Mouse (Mus musculus) CH12.LX (cell line): ENCODE results near the gene Sec14l3.

ENCODE experiments used
- CHD2 ChIP-seq: IDR thresholded peaks from 2 replicates; pipeline ENCODE4 v1.6.1; 2011; ENCODE audit warnings: low read length, improper control_type of control experiment
- CTCF ChIP-seq, 2 experiments: IDR thresholded peaks in 1 of 2; conservative IDR thresholded peaks in 1 of 2; 2 replicates each; pipeline ENCODE4 v1.5.1; 2011 to 2012; ENCODE audit warnings: low read depth in 2 of 2, low read length in 2 of 2, improper control_type of control experiment in 1 of 2, inconsistent platforms in 1 of 2, mild to moderate bottlenecking in 1 of 2, moderate library complexity in 1 of 2
- TBP ChIP-seq: conservative IDR thresholded peaks from 2 replicates; pipeline ENCODE4 v1.6.1; 2011; ENCODE audit warnings: low read depth, low read length, improper control_type of control experiment

- TF ChIP-seq CTCF (conservative IDR thresholded peaks at IDR 0.05 in 1 of 2, IDR thresholded peaks at IDR 0.05 in 1 of 2; ENCODE audit: low read depth in 2 of 2, low read length in 2 of 2) (no peak), TBP (no peak), CHD2 (no peak)
Measured at GRCm38 (mm10) chr11:4036365-4037084, 28.1 kb upstream of the Sec14l3 start.
